Mouse (Mus musculus) forelimb bud, embryonic 11.5 days (tissue): ENCODE data around the gene Tgif2lx1.
"Not testable (repeated sequence)": the region's sequence is repeated elsewhere in the genome, so short reads cannot be mapped to it uniquely, and the experiment has no call there.

ENCODE experiments used
- DNase-seq: peaks from one replicate; pipeline ENCODE4 v3.0.0-alpha.2; 2012; ENCODE audit warnings: low read depth, low spot score

The Tgif2lx1 gene

GRCm38 (mm10) chrX:118480637-118481036 lies at the start of gene Tgif2lx1:
Gene Tgif2lx1, minus strand, starts transcription at chrX:118480737.
- not testable (repeated sequence) for DNase-seq
